Mouse (Mus musculus) adrenal gland, postnatal 14 days (tissue): ENCODE measurements around the gene Mogat2. TPM values are rescaled to one million over a fixed set of nuclear protein-coding genes. Genes with fewer than 3 reads are reported as not detected.

Source experiments
- DNase-seq: peaks from one replicate; pipeline ENCODE4 v3.0.0; 2021; ENCODE audit warnings: mixed read lengths
- total RNA-seq: library from RNA; stranded (reverse); gene quantifications from 2 replicates; pipeline ENCODE4 v1.2.3, GENCODE M21; 2021

Gene Mogat2
- total RNA-seq, 1 experiment from 2014 or later: 0.41 TPM

DNA sequence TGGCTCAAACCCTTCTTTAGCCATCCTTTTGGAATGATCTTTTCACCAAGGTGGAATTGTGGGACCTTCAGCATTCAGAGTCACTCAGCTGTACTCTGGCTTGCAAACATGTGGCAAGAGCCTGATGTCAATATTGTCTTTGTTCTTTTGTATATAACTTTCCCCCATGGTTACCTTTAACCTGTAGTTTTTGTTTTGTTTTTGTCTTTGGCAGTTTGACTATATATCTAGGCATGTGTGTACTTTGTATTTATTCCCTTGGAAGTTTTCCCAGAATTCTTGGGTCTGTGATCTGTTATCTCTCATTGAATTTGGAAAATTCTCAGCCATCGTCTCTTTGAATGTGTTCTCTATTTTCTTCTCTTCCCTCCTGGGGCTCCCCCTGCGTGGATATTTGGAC, 43.9 kb downstream of the Mogat2 start:
- DNase-seq: no peak

DNA sequence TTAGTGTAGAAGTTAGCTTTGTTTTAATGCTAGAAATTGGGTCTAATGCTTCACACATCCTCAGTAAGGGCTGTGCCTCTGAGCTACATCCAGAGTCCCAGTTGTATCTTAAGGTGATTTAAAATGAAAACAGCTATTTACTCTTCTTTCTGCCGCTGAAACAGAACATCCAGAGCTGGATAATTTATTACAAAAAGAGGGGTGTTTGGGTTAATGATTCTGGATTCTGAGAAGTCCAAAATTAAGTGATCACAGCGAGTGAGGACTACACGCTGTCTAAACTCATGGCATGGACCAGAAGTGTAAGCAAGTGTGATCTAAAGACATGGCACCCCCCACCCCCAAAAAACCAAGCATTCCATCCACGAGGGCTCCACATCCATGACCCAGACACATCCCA, 44.5 kb downstream of the Mogat2 start:
- DNase-seq: no peak

DNA sequence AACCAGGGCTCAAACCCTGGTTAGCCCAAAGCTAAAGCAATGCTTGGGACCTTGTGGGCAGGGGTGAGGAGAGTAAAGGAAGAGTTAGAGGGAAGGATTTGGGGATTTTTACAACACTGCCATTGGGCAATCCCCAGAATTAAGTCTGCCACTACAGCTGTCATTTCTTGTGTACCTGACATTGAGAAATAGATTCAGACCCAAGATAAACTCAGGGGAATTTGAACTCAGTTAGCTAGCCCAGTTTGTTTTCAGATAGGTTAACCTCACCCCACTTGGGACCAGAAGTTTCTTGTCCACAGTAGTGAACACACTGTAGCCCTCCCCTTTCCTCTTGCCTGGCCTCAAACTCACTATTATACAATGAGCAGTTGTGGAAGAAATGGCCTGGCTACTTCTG, 47.0 kb downstream of the Mogat2 start:
- DNase-seq: no peak

DNA sequence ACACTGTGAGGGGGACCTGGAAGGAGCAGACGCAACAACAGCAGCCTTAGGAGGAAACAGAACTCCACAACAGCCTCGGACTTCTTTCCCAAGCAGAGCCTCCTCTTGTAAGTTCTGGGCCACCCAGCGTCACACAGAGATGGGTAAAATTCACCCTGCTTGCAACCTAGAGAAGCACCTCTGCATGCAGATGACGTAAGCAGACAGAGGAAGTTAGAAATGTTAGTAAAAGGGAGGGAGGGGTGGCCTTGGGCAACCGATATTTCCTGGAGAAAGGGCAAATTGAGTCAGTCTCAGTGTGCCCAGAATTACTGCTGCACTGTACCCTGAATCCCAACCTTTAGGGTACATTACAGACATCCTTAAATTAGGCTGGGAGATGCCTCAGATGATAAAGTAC, 48.5 kb downstream of the Mogat2 start:
- no peak for DNase-seq

DNA sequence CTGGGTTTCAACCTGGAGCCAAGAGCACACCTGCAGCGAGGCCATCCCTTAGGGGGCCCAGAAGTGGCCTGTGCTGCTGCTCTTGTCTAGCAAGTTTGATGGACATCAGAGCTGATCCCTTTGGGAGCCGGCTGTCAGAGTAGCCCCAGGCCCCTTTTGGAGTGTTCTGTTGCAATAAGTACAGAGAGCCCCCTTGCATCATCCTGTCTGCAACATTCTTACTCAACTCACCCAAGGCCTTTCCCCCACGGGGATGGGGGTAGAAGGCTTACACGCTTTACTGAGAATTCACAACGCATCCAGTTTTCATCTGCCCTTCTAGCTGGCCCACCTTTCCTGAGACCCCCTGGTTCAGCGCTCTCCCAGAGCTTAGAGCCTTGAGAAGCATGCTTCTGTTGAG, 49.8 kb downstream of the Mogat2 start:
- peak; percentile 77 for DNase-seq

DNA sequence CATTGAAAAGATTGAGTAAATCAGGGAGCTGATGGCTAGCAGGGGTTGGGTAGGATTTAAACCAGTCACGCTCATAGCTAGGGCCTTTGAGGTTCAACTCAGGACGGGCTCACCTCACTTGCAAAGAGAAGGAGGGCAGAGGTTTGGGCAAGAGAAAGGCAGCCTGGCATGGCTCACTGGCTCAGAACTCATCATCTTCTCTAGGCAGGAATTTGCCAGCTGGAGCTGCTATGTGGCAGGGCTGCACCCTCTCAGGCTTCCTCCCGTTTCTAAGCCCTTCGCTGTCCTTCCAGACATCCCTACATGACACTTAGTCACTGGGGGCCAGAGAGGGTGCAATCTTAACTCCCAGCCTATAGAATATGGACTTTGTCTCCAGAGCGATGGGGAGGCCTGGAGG, 51.0 kb downstream of the Mogat2 start:
- DNase-seq: peak; percentile 60

DNA sequence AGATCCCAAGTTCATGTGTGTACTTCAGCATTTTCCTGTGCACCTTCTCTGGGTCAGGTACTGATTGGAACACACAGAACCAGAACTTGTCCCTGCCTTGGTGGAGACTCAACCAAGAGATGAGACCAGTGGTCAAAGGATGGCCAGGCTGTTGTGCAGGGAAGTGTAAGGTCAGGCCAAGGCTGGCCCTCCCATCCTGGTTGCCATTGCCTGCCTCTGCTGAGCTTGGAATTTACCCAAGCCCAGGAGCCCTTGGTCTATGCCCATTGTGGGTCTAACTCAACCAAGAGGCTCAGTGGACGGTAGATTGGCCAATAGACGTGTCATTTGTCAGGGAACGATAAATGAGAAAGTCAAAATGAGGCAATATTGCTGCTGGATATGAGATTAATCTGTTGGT, 53.0 kb downstream of the Mogat2 start:
- DNase-seq: no peak

DNA sequence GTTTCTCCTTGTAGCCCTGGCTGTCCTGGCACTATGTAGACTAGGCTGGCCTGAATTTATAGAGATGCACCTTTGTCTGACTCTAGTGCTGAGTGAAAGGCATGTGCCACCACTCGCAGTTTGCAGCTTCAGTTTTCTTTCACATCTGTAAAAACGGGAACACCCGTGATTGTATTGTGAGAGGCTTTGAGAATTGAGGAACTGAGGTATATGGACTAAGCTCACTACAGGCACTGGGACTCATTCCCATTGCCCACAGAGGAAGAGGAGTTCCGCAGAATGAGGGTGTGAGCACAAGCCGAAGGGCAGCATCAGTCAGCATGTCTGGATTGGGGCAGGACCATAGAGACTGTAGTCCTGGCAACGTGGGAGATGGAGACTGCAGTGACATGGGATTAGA, 54.7 kb downstream of the Mogat2 start:
- DNase-seq: no peak

DNA sequence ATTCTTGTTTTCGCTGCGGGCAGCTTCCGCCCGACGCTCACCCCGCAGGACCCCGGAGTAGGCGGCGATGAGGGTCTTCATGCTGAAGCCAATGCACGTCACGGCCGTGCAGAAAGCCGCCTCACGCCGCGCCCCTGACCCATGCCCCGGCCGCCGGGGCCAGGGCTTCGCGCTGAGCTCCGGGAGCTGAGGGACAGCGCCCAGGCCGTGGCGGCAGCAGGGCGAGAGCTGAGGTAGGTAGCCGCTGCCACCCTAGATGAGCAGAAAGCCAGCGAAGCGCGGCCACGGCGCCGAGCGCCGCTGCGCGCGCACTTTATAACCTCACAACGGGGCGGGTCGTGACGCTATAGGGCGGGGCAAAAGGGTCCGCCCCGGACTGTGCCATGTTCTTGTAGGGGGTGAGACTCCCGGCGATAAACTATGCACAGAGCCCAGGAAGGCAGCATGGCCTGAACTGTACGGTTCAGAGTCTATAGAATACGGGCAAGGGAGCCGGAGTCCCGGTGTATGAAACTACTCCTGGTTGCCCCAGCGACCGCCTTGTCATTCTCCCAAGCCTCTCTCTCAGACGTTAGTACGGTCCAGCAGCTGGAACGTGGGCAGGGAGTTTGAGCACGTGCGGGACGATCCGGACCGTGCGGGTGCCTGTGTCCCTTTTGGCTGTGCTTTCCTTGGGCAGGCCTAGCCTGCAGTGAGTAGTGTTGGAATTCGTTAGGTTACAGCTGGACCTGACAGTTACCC, 55.8 kb downstream of the Mogat2 start, which contains the start of gene Dgat2:
TSS of gene Dgat2 (minus strand) at position 288 of the 741 bp plus-strand sequence.
- DNase-seq: peak; percentile 95

DNA sequence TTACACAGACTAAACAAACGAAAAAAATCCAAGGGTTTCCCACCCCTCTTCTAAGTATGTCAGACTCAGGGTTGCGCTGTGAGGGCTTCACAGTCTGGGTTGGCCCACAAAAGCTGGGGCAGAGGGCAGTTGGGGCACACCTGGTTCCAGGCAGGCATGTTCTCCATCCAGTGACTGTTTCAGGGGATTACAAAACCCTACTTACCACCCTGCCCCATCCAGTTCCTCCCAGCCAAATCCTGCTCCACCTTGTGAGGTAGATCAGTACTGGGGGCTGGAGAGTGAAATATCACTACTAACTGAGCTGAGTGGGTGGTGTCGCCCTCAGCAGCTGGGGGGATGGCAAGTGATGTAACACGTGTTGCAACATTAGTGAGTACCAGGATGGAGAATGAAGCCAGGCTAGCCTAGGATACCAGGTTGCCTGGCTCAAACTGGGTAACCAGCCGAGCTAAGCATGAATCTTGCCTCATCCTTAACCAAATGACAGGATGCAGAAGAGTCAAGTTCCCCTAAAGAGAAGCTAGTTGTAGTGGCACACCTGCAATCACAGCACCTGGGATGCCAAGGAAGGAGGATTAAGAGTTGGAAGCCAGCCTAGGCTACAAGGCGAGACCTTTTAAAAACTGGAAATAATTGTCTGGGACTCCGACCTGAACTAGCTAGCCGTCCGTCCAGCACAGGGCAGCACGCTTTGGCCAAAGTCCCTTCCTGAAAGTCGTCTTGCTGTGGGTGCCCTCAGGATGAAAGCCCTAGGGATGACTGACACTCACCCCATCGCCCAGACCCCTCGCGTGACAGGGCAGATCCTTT, 56.6 kb downstream of the Mogat2 start:
- DNase-seq: no peak

DNA sequence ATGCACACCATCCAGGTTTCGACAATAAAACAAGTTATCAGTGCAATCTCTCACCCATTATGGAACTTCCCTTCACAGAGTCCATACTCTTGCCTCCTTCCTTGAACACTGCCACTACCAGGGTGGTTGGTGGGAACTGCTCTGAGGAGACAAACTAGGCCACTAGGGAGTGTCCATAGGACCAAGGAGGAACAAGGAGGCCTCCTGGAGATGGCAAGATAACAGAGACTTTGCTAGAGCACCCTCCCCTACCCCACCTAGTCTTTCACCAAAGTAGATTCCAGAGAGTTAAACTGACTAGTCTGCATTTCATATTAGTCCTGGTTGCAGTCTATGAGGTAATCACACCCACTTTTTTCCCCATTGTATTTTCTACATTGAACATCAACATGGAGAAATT, 58.3 kb downstream of the Mogat2 start:
- no peak for DNase-seq

DNA sequence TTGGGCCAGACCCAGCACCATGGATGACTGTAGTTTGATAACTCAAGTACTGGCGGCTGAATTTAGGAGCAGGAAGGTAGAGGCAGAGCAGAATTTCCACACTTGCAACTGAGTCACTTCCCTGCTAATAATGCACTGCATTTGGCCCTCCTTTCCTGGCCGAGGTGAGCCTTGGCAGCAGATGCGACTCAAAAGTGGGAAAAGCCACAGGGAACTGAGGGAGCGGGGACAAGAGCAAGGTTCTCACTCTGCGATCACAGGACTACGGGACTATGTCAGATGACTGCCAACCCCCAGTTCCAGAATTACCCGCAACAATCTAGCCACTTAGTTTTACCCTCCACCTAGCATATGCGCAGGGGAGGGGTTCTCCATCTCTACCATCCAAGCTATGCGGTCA, 59.1 kb downstream of the Mogat2 start:
- no peak for DNase-seq

DNA sequence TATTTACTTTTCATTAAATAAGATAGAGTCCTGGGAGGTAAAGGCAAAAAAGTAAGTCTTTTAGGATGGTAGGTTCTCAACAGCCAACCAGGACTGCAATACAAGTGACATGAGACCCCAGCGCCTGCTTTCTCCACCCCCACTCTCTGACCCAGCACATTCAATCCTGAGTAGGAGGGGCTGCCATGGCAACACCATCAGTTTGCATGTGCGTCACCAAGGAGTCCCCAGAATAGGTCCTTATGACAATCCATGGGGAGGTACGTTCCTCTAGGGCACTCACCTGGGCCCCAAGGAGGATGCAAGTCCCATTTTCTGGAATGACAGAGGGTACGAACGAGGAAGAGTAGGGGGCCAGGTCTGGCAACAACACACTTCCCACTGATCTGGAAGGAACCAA, 61.0 kb downstream of the Mogat2 start:
- DNase-seq: no peak

DNA sequence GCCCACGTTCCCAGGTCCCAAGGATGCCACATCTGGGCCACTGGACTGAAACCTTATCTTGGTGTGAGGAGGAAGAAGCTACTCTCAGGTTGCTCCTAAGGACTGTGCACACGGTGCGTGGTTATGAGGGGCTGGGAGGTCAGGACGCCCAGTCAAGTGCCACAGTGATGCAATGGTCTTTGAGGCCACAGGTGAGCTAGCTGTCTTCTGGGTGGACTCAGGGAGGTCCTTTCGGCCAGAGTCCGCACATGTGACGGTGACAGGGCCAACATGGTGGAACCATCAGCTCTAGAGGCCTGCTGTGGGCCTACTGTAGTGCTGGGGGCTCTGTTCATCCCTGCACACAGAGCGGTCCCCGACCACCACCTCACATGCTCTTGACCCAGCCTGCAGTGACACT, 62.8 kb downstream of the Mogat2 start:
- no peak for DNase-seq

DNA sequence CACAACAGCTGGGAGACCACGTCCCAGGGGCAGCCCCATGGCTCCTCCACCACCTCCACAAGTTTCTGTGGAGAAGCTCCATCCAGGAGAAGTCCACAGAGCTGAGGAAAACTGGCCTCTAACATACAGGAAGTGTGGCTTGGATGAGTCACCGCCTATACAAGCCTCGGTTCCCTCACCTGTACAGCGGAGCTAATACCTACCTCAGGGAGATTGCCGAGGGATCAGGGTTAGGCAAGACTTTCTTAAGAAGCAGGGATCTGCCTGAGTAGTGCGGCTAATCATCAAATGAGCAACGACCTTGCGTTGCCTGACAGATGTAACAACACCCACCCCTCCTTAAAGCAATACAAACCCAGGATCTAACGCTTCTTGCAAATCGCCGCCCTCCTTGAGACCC, 63.3 kb downstream of the Mogat2 start:
- no peak for DNase-seq

DNA sequence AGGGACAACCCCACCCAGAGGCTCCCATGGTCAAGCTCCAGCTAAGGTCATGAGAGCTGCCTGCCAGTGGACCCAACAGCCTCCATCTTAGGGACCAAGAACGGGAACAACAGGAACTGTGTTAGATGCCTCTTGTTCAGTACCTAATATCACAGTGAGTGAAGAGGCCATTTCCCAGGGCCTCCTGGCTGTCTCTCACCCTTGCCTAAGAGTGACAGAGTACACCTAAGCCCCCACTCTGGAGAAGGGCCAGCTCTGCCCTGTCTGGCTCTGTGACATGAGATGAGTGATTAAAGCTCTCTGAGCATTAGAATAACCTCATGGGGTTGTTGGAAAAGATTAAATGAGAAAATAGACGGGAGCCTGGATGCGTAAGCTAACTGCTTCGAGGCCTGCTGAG, 64.4 kb downstream of the Mogat2 start:
- no peak for DNase-seq

DNA sequence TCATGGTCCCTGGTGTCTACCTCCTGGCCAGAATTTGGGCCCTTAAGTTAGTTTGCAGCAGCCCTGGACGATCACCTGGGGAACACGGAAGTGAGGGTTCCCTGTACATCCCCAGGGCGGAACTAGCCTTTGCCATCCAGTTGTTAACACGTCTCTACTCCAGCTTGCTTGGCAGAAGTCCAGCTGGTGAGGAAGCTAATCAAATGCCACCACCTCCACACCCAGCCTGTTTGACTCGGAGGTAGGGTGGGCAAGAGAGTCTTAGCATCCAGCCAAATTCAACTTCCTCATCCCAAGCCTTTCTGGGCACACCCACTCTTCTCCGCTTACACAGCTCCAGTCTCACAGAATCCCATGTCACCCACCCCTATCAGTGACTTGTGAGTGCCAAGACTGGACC, 65.5 kb downstream of the Mogat2 start:
- DNase-seq: no peak

DNA sequence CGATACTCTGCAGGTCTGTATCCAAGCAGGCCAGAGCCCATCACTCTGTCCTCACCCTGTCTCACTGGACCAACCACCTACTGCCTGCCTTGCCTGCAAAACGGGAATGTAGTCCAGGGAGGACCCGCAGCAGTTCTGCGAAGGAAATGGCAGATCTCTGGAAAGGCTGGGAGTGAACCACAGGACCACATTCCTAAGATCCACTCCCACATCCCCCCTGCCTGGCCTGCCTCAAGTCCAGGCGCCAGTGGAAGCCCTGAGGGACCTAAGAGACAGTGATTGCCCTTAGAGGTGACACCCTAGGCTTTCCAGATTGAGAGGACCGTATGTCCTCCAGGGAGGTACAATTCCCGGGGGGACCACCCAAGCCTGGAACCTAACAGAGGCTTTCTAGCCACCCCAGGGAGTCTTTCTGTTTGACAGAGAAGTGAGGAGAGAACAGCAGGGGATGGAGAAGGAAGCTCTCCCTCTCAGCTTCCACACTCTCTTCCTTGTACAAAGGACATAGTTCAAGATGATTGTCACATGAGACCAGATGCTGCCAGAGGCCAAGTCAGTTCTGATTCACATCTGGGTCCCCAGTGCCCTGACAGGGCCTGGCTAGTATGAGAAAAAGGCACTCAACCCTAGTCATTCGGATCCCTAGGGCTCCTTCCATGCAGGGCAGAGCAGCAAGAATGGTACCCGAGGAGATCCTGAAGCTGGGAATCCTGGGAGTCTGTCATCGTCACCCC, 66.5 kb downstream of the Mogat2 start:
- no peak for DNase-seq

DNA sequence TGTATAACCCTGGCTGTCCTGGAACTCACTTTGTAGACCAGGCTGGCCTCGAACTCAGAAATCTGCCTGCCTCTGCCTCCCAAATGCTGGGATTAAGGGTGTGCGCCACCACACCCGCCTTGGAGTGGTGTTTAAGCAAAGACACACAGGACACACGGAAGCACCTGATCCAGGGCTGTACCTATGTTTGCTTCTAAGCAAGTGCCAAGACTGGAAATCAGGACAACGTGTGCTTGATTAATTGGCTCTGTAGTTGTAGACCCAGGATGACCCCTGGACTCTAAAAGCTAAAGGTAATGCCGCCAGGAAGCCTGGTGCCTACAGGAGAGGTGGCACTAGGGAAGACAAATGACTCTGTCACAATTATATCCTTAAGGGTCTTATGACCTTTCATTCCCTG, 67.9 kb downstream of the Mogat2 start:
- no peak for DNase-seq

DNA sequence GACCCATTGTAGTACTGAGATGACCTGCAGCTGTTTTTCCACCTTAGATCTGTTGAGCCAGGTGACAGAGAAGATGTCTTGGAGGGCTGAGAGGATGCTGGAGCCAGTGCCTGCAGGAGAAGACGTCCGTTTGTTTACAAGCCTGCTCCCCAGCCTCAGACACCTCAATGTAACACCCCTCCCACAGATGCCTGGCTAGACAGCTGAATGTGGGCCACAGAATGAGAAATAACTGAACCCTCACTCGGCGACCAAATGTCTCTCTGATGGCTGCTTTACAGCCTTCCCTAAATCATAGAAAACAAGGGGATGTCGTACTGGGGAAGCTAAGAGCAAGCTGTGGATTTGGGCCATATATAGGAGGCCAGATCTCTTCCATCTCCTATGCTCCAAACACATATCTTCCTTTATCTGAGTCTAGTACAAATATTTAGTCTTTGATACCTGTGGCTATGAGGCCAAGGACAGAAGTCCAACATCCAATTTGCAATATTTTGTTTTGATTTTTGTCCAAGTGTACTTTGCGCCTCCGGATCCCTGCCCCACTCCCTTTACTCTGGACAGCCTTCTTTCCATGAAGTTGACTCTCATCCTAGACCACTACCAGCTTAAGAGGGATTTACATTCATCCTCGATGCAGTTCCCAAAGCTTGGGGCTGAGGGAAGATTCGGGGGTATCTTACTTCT, 68.6 kb downstream of the Mogat2 start:
- no peak for DNase-seq
